Mouse (Mus musculus): Measurements from ENCODE around the gene Lrrc8d. TPM values are rescaled to one million over a fixed set of nuclear protein-coding genes. Genes with fewer than 3 reads are reported as not detected.
A peak's percentile ranks its signal among the peaks of the same experiment; 100 is the strongest.

The Lrrc8d gene
- polyA plus RNA-seq, 1 experiment from 2014 or later: 66.7 TPM

DNA sequence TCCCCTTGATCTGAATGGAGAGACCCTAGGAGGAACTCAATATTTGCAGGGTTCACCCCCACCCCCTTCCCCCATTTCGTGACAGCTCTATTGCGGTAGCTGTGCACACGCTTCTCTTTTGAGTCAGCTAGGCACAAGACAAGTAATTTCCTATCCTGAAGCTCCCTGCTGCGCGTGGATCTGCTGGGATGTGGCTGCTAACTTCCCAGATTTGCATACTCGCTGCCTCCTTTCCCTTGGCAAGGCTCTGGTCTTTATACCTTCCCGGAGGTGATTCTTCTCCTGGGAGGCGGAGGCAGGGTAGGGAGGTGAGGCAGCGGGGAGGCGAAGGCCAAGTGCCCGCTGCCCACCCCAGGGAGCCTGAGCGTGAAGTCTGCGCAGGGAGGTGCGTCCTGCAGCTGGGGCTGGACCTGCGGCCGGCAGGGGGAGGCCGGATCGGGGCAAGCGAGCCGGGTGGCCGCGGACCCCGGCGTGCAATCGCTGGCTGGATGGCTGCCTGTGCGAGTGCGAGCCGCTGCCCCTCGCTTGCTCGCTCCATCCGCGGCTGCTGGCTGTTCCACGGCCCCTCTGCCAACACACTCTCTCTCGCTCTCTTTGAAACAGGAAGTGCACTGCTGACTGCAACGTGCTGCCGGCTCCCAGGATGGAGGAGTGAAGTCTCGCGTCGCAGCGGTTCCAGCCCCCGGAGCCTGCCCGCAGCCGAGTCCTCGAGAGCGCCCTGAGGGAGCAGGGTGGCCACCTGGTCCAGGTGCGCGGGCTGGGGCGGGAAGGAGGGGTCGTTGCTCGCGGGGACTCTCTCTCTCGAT lies 32.1 kb downstream of the Lrrc8d start:
- ChIA-PET CTCF (interaction anchor here (1.7 kb wide), 1 partner anchor 8 kb away, joined by 5 read pairs; no protein-coding TSS in a partner anchor), POLR2A (no interaction called here)
- DNase-seq (ENCODE audit: low read depth, low spot score): peak; percentile 53
- peak; percentile 78 for ATAC-seq
- H3K27me3 ChIP-seq: no peaks in the 10 kb centered on the region
- in situ Hi-C loops (cut with MboI; ENCODE audit: low pct_unique_long_range_greater_than_20kb): no loop called here
- peak; percentile 84 for TF ChIP-seq CTCF (IDR thresholded peaks at IDR 0.05)

DNA sequence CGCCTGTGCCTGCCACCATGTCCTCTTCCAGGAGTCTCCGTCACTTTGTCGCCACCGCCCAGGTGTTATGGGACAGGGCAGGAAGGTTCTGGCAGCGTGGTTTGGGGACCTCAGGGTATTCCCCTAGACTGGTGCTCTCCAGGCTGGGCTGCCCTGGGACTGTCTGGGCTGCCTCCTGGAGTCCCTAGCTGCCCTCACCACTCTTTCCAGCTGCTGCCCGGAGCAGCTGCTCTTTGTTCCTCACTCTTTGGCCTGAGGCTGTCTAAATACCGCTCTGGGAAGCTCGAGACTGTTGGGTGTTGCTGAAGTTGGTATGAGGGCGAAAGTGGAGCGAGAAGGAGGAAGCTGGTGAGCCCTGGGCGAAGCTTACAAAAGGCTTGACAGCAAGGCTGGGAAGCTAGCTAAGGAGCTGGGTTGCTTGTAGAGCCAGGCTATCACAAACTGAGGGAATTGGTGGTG lies 32.7 kb downstream of the Lrrc8d start:
- no peaks in the 10 kb centered on the region for H3K27me3 ChIP-seq
- in situ Hi-C loops (cut with MboI; ENCODE audit: low pct_unique_long_range_greater_than_20kb): no loop called here
- no peak for DNase-seq (ENCODE audit: low read depth, low spot score)
- ChIA-PET CTCF (interaction anchor here (1.5 to 1.7 kb wide), 2 partner anchors 9 to 136 kb away, joined by 5 read pairs; no protein-coding TSS in a partner anchor), POLR2A (interaction anchor here (1.2 kb wide), 1 partner anchor 48 kb away, joined by 4 read pairs; no protein-coding TSS in a partner anchor)
- peak; percentile 70 for ATAC-seq
- TF ChIP-seq CTCF (IDR thresholded peaks at IDR 0.05): no peak

DNA sequence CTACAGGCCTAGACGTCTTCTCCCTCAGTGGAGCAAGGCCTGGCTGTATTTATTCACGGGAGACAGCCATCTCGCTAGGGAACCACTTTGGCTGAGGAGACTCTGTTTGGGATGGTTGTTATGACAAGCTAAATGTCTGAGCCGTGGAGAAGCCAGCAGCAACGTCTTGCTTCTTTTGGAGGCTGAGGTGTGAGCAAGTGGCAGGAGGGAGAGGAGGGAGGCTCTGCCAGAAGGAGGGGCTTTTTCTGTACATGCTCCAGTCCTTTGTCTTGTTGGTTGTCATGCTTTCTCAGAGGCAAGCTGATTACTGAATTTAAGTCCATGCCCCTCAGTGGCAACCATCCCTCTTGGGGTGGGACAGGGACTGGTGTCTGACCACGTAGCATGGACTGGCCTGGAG lies 33.5 kb downstream of the Lrrc8d start:
- DNase-seq (ENCODE audit: low read depth, low spot score) (no peak), ATAC-seq (no peak)
- no peaks in the 10 kb centered on the region for H3K27me3 ChIP-seq
- ChIA-PET POLR2A (interaction anchor here (0.6 to 1.2 kb wide), 2 partner anchors 34 to 48 kb away, joined by 3 to 4 read pairs; partner anchors contain the start of gene Lrrc8d), CTCF (interaction anchor here (0.6 to 1.7 kb wide), 6 partner anchors 10 to 1945 kb away, joined by 3 to 5 read pairs (median 4); no protein-coding TSS in a partner anchor)
- no peak for TF ChIP-seq CTCF (IDR thresholded peaks at IDR 0.05)
- in situ Hi-C loops (cut with MboI; ENCODE audit: low pct_unique_long_range_greater_than_20kb): no loop called here

DNA sequence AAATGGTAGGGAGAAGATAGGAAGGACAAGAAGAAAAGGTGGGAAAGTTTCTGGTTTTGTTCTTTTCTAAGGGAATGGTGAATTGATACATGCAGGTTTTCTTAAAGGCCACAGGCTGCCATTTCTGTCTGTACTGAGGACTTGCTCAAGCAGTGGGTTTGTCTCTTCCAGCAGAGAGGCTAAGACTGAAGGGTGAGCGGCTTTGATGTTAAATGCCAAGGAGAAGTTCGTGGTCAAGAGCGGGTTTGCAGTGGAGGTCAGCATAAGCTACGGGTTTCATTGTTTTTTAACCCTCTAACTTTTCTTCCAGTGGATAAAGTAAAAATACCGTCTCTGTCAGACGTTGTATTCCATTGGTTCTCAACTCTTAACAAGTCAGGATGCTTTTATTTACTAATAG lies 36.6 kb downstream of the Lrrc8d start:
- DNase-seq (ENCODE audit: low read depth, low spot score) (no peak), ATAC-seq (no peak)
- ChIA-PET POLR2A (interaction anchor here (1.1 kb wide), 1 partner anchor 13 kb away, joined by 8 read pairs; no protein-coding TSS in a partner anchor), CTCF (interaction anchor here (0.8 to 1.2 kb wide), 3 partner anchors 25 to 163 kb away, joined by 3 read pairs; no protein-coding TSS in a partner anchor)
- no peaks in the 10 kb centered on the region for H3K27me3 ChIP-seq
- in situ Hi-C loops (cut with MboI; ENCODE audit: low pct_unique_long_range_greater_than_20kb): no loop called here
- no peak for TF ChIP-seq CTCF (IDR thresholded peaks at IDR 0.05)

DNA sequence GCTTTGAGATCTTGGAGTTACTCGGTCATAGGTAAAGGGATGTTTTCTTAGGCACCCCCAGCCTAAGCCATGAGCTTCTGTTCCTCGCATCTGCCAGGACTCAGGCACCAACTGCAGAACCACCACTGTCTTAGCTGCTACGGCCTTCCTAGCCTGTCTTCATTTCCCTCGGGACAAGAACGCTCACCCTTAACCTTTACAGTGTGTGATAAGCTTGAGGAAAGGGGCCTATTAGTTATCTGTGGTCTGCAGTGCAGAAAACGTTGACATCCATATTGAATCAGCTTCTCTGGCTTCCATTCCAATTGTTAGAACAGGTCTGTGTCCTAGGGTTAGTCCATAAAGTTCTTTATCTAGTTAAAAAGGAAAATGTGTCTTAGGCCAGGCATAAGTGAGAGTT lies 37.4 kb downstream of the Lrrc8d start:
- CTCF ChIA-PET: interaction anchor here (0.9 kb wide), 1 partner anchor 44 kb away, joined by 3 read pairs; no protein-coding TSS in a partner anchor
- in situ Hi-C loops (cut with MboI; ENCODE audit: low pct_unique_long_range_greater_than_20kb): no loop called here
- ATAC-seq: no peak
- no peaks in the 10 kb centered on the region for H3K27me3 ChIP-seq
- POLR2A ChIA-PET: no interaction called here
- no peak for TF ChIP-seq CTCF (IDR thresholded peaks at IDR 0.05)
- no peak for DNase-seq (ENCODE audit: low read depth, low spot score)

DNA sequence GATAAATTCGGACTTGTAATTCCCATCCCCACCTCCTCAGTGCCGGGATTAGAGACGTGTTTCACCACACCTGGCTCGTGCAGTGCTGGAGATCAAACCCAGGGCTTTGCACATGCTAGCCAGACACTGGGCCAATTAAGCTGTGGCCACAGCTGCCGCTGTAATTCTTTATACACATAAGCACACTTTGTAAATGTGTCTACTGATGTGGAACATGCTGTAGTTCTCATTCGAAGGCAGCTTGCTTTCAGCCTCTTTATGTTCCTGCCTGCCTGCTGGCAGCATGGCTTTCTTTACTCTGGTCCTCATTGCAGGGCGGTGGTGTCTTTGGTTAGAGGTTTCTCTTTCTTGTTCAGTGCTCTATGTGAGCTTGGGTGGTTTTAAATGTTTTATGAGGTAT lies 40.7 kb downstream of the Lrrc8d start:
- DNase-seq (ENCODE audit: low read depth, low spot score) (no peak), ATAC-seq (no peak)
- H3K27me3 ChIP-seq: no peaks in the 10 kb centered on the region
- TF ChIP-seq CTCF (IDR thresholded peaks at IDR 0.05): no peak
- ChIA-PET POLR2A (interaction anchor here (0.6 to 1.0 kb wide), 2 partner anchors 53 to 139 kb away, joined by 3 read pairs; no protein-coding TSS in a partner anchor), CTCF (interaction anchor here (1.2 to 1.4 kb wide), 2 partner anchors 21 to 52 kb away, joined by 3 read pairs; no protein-coding TSS in a partner anchor)
- in situ Hi-C loops (cut with MboI; ENCODE audit: low pct_unique_long_range_greater_than_20kb): no loop called here

DNA sequence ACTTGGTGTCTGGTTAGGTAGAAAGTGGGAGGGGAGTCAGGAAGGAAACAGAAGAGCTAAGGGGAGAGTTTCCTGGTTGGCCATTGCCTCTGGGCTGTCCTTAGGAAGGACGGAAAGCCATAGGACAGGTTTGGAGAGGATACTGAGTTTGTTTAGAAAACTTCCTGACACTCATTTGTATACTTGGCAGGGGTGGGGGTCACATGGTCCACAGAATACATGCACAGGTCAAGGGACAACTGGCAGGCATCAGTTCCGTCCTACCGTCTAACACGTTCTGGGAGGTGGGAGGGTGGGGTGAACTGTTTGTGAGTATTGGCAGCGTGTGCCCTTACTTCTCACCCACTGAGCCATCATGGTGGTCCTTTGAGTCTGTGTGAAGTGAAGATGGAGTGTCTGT lies 42.9 kb downstream of the Lrrc8d start:
- ChIA-PET CTCF (no interaction called here), POLR2A (no interaction called here)
- H3K27me3 ChIP-seq: no peaks in the 10 kb centered on the region
- in situ Hi-C loops (cut with MboI; ENCODE audit: low pct_unique_long_range_greater_than_20kb): no loop called here
- no peak for TF ChIP-seq CTCF (IDR thresholded peaks at IDR 0.05)
- ATAC-seq (no peak), DNase-seq (ENCODE audit: low read depth, low spot score) (no peak)

DNA sequence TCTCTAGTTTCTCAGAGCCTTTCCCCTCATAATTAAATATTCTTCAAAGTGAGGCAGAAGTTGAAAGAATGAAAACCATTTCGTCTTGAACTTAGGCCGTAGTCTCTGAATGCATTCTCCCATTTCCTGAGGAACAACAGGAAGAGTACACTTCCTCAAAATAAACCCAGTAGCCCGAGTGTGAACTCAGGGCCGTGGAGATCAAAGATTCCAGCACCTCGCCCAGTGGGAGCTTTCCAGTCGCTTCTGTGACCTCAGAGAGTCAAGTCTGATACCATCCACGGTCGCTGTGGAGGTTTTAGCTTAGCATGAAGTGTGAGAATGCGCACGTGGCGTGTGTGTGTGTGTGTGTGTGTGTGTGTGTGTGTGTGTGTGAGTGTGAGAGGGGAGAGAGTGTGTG lies 45.6 kb downstream of the Lrrc8d start:
- TF ChIP-seq CTCF (IDR thresholded peaks at IDR 0.05): no peak
- no peaks in the 10 kb centered on the region for H3K27me3 ChIP-seq
- CTCF ChIA-PET: no interaction called here
- in situ Hi-C loops (cut with MboI; ENCODE audit: low pct_unique_long_range_greater_than_20kb): no loop called here
- POLR2A ChIA-PET: interaction anchor here (0.6 kb wide), 1 partner anchor 1333 kb away, joined by 3 read pairs; no protein-coding TSS in a partner anchor
- no peak for ATAC-seq
- DNase-seq (ENCODE audit: low read depth, low spot score): no peak

DNA sequence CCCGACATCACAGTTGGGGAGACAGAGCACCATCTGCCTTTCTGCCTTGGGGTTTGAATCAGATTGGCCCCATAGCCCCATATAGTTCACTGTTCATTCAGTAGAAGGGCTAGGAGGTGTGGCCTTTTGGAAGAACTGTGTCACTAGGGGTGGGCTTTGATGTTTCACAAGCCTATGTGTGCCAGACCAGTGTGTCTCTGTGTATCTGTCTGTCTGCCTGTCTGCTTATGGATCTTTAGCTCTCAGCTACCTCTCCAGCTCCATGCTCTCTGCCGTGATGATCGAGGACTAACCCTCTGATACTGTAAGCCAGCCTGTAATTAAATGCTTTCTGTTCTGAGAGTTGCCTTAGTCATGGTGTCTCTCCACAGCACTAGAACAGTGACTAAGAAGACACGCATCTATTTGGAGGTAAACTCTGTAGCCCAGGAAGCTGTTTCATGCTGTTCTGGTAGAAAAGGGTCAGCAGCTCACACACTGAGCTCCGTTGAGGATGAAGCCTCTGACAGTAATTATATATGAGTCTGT lies 46.2 kb downstream of the Lrrc8d start:
- in situ Hi-C loops (cut with MboI; ENCODE audit: low pct_unique_long_range_greater_than_20kb): no loop called here
- ATAC-seq (no peak), DNase-seq (ENCODE audit: low read depth, low spot score) (no peak)
- no peaks in the 10 kb centered on the region for H3K27me3 ChIP-seq
- CTCF ChIA-PET: no interaction called here
- TF ChIP-seq CTCF (IDR thresholded peaks at IDR 0.05): no peak
- POLR2A ChIA-PET: interaction anchor here (0.6 kb wide), 1 partner anchor 1333 kb away, joined by 3 read pairs; no protein-coding TSS in a partner anchor

DNA sequence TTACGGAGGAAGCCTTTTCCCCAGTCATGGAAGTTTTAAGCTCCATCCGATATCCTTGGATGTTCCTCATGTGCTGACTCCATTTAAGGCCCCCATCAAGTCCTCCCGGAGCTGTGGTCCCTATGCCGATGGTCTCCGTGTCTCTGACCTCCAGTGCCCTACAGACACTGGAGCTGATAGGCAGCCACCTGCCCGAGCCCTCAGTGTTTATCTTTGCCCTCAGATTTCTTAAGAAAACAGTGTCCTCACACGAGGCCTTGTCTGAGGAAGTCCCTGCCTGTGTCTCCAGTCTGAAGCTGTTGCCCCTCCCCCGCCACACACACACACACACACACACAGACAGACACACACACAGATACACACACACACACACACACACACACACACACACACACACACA lies 55.0 kb downstream of the Lrrc8d start:
- DNase-seq (ENCODE audit: low read depth, low spot score) (no peak), ATAC-seq (no peak)
- TF ChIP-seq CTCF (IDR thresholded peaks at IDR 0.05): no peak
- in situ Hi-C loops (cut with MboI; ENCODE audit: low pct_unique_long_range_greater_than_20kb): no loop called here
- POLR2A ChIA-PET: no interaction called here
- H3K27me3 ChIP-seq: no peaks in the 10 kb centered on the region
- CTCF ChIA-PET: no interaction called here

DNA sequence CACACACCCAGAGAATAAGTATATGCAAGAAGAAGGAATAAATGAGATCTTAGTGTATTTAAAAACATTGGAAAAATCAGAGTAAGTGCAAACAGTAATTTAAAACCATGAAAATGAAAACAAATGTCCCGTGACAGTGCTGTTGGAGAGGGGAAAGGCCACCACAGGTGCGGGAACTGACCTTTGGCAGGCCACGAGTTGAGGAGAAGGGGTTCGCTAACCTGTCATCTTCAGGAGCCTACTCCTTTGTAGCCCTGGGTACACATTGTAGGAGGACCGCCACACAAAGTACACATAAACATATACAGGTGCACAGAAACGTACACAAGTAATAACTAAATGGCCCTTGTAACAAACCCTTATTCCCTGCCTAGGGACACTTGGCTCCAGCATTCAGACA lies 55.7 kb downstream of the Lrrc8d start:
- ChIA-PET POLR2A (no interaction called here), CTCF (no interaction called here)
- in situ Hi-C loops (cut with MboI; ENCODE audit: low pct_unique_long_range_greater_than_20kb): no loop called here
- H3K27me3 ChIP-seq: no peaks in the 10 kb centered on the region
- TF ChIP-seq CTCF (IDR thresholded peaks at IDR 0.05): no peak
- DNase-seq (ENCODE audit: low read depth, low spot score) (no peak), ATAC-seq (no peak)

All from Patski (cell line).